Mouse (Mus musculus) embryonic facial prominence, embryonic 11.5 days (tissue): Measurements from ENCODE around the gene Plpp7. TPM values are rescaled to one million over a fixed set of nuclear protein-coding genes. Genes with fewer than 3 reads are reported as not detected.
A peak's percentile ranks its signal among the peaks of the same experiment; 100 is the strongest.

Experiments
- ATAC-seq: fragments of 200-750 bp; cut with Nextera tagmentation; replicated peaks from 2 replicates; pipeline ENCODE4 v1.8.0; 2017; ENCODE audit warnings: low read depth; ENCODE audit not compliant: insufficient number of reproducible peaks, low FRiP score, low TSS enrichment
- DNase-seq: peaks from one replicate; pipeline ENCODE4 v3.0.0-alpha.2; 2015; ENCODE audit warnings: low spot score
- H3K27ac ChIP-seq: fragments of 300-500 bp; sonication (generic); replicated peaks from 2 replicates; pipeline ENCODE4 v1.5.1; 2014; ENCODE audit warnings: mild to moderate bottlenecking, low read depth, low read length, control low read depth
- H3K27me3 ChIP-seq: fragments of 300-500 bp; sonication (generic); 2 replicates; pipeline ENCODE4 v1.6.1; 2014; ENCODE audit warnings: mild to moderate bottlenecking, low read length, moderate library complexity, mixed read lengths; ENCODE audit not compliant: control insufficient read depth, insufficient read depth
- H3K36me3 ChIP-seq: fragments of 300-500 bp; sonication (generic); replicated peaks from 2 replicates; pipeline ENCODE4 v1.6.1; 2014; ENCODE audit warnings: low read depth, mild to moderate bottlenecking, low read length, moderate library complexity, mixed read lengths; ENCODE audit not compliant: control insufficient read depth, insufficient read depth
- H3K4me1 ChIP-seq: fragments of 300-500 bp; sonication (generic); 2 replicates; pipeline ENCODE4 v1.6.1; 2014; ENCODE audit warnings: low read length, mixed read lengths; ENCODE audit not compliant: control insufficient read depth, insufficient read depth
- H3K4me2 ChIP-seq: fragments of 300-500 bp; sonication (generic); 2 replicates; pipeline ENCODE4 v1.6.1; 2014; ENCODE audit warnings: low read depth, mild to moderate bottlenecking, control low read depth, low read length, moderate library complexity
- H3K4me3 ChIP-seq: fragments of 300-500 bp; sonication (generic); 2 replicates; pipeline ENCODE4 v1.5.1; 2014; ENCODE audit warnings: low read depth, low read length, control low read depth
- H3K9ac ChIP-seq: fragments of 300-500 bp; sonication (generic); replicated peaks from 2 replicates; pipeline ENCODE4 v1.6.1; 2014; ENCODE audit warnings: mild to moderate bottlenecking, control low read depth, low read length
- H3K9me3 ChIP-seq: fragments of 300-500 bp; sonication (generic); replicated peaks from 2 replicates; pipeline ENCODE4 v1.6.1; 2016; ENCODE audit warnings: mild to moderate bottlenecking, low read length, inconsistent platforms, mixed read lengths; ENCODE audit not compliant: control insufficient read depth
- WGBS: fragments of 180-500 bp; shearing (Covaris S2); extraction: QIAGEN DNeasy Blood & Tissue Kit; methylation state at CpG from one replicate; pipeline ENCODE4 v1.1.7; 2014; 5-methylcytosine and 5-hydroxymethylcytosine counted together
- polyA plus RNA-seq: library from polyadenylated mRNA; unstranded; fragments of >200 nt; fragmentation: Nextera tagmentation; extraction: Ambion mirVana; gene quantifications from 2 replicates; pipeline ENCODE4 v1.2.1, GENCODE M21; 2014

Plpp7 gene
- polyA plus RNA-seq, 1 experiment from 2014 or later, result 3.5 TPM

DNA sequence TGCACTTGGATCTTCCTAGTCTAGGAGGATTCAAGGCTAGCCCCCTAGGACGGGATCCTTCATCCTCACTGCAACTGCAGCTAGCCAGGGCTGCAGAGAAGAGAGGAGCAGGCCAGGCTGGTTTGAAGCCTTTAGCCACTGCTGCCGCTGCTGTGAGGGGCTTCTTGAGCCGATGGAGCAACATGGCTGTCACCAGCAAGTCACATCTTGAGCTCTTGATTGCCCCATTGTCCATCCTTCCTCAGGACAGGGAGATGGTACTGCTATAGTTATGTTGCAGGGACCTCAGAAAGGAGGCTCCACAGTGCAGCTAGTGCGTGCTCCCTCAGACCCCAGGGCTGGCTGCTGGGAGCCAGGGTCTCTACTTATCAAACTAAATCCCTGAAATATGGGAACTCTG, 37.5 kb upstream of the Plpp7 start:
- Histone ChIP-seq H3K4me1 (no peaks in the 10 kb centered on the region), H3K9me3 (no peaks in the 10 kb centered on the region), H3K27ac (no peak overlapping the region), H3K4me3 (no peak overlapping the region), H3K4me2 (no peak overlapping the region), H3K9ac (no peak overlapping the region), H3K27me3 (no peaks in the 10 kb centered on the region), H3K36me3 (no peaks in the 10 kb centered on the region)
- no peak for DNase-seq
- ATAC-seq, result no peak
- 87% methylated on average over 4 of the region's 4 CpGs for WGBS

DNA sequence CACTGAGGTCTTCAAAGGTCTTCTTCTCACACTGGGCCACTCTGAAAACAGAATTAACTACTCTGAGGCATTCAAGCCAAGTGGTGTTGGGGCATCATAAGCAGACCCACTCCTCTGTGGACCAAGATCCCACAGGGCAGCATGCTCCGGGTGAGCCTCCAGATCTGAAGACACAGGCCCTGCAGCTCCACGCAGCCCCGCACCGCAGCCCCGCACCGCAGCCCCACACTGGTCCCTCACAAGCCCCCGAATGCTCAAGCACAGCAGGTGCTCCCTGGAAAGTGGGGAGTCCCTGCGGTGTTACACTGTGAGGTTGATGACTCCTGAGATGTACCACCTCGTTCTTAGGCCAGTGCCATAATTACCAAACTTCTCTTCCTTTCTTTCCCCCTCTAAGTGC, 37.1 kb upstream of the Plpp7 start:
- Histone ChIP-seq H3K9me3 (no peaks in the 10 kb centered on the region), H3K4me2 (no peak overlapping the region), H3K4me3 (no peak overlapping the region), H3K27ac (no peak overlapping the region), H3K27me3 (no peaks in the 10 kb centered on the region), H3K4me1 (no peaks in the 10 kb centered on the region), H3K9ac (no peak overlapping the region), H3K36me3 (no peaks in the 10 kb centered on the region)
- DNase-seq (no peak), ATAC-seq (no peak)
- WGBS, result 76% methylated on average over 9 of the region's 9 CpGs

DNA sequence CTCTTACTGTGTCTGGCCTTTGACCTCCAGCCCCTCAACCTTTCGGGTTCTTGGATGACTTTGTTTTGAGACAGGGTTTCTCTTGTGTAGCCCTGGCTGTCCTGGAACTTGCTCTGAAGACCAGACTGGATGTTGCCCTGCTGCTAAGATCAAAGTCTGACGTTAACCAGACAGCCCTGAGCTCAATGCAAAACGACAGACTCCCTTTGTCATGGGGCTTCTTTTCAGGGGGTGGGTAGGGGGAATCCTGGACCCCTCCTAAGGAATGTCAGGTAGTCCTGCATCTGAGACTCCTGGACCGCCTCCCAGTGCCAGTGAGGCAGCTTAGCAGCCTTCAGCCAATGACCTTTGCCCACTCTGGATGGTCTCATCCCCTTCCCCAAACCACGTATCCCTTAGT, 36.6 kb upstream of the Plpp7 start:
- Histone ChIP-seq H3K27me3 (no peaks in the 10 kb centered on the region), H3K36me3 (no peaks in the 10 kb centered on the region), H3K27ac (no peak overlapping the region), H3K4me2 (no peak overlapping the region), H3K9ac (no peak overlapping the region), H3K4me1 (no peaks in the 10 kb centered on the region), H3K9me3 (no peaks in the 10 kb centered on the region), H3K4me3 (no peak overlapping the region)
- 36% methylated on average over 5 of the region's 5 CpGs for WGBS
- ATAC-seq (no peak), DNase-seq (no peak)

DNA sequence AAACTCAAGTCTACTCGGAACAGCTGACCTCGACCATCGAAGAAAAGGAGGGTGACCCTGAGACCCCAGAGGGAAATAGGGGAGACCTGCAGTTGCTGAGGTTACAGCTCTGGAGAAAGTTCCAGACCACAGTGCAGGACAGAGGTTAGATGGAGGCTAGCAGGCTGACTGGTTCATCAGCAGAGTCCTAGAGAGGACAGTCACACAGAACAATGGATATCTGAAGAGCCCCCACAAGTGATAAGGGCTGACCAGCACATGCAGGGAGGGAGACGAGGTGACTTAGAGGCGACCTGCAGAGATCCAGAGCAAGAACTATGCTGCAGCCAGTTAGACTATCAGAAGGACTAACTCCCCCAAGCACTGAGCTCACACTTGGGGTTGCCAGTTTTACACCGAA, 35.7 kb upstream of the Plpp7 start:
- Histone ChIP-seq H3K4me3 (no peak overlapping the region), H3K4me1 (no peaks in the 10 kb centered on the region), H3K27me3 (no peaks in the 10 kb centered on the region), H3K4me2 (no peak overlapping the region), H3K27ac (no peak overlapping the region), H3K9me3 (no peaks in the 10 kb centered on the region), H3K36me3 (no peaks in the 10 kb centered on the region), H3K9ac (no peak overlapping the region)
- ATAC-seq (no peak), DNase-seq (no peak)
- WGBS, result 72% methylated on average over 6 of the region's 6 CpGs

DNA sequence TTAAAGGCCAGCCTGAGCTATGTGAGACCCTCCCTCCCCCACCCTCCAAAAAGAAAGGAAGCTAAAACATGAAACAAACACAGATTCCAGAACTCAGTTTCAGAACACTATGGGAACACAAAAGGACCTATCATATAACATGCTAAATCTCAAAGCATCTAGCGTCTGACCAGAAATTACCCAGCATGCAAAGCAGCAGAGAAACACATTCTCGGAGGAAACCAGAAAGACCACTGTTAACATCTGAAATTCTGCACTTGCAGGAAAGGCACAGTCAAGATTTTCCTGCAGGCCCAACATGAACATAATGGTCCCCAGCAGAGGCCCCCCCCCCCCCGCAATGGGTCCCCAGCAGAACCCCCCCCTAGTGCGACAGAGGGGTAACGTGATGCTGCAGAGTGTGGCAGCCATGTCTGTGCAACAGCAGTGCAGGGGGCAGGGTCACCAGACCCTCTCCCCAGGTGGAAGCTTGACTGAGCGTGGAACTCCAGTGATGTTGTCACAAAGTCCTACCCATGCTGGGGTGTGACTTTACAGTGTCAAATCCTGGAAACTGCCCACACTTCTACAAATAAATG, 35.0 kb upstream of the Plpp7 start:
- Histone ChIP-seq H3K4me1 (no peaks in the 10 kb centered on the region), H3K27me3 (no peaks in the 10 kb centered on the region), H3K4me2 (no peak overlapping the region), H3K9ac (no peak overlapping the region), H3K27ac (no peak overlapping the region), H3K9me3 (no peaks in the 10 kb centered on the region), H3K4me3 (no peak overlapping the region), H3K36me3 (no peaks in the 10 kb centered on the region)
- no peak for ATAC-seq
- WGBS, result 58% methylated on average over 6 of the region's 6 CpGs
- DNase-seq, result peak; percentile 34

DNA sequence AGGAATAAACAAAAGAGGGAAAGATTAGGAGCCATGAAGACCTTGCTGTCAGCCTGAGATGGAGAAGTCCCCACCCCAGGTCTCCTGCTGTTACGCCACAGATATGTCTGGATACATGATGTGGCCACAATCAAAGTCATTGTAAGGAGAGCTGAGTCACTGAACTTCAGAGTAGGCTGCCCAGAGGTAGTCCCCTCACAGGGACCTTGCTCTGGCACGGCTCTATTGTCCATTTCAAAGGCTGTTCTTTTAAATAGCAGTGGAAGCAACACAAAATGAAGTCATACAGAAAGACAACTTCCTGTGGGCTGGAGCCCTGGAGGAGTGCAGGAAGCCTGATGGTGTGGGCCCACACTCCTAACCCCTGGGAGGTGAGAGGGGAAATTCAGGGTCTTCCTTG, 34.1 kb upstream of the Plpp7 start:
- H3K27ac ChIP-seq, result no peak overlapping the region
- no peaks in the 10 kb centered on the region for H3K9me3 ChIP-seq
- no peaks in the 10 kb centered on the region for H3K36me3 ChIP-seq
- H3K4me1 ChIP-seq, result no peaks in the 10 kb centered on the region
- ATAC-seq (no peak), DNase-seq (no peak)
- no peak overlapping the region for H3K4me2 ChIP-seq
- H3K27me3 ChIP-seq, result no peaks in the 10 kb centered on the region
- H3K4me3 ChIP-seq, result no peak overlapping the region
- WGBS, result 76% methylated on average over 2 of the region's 2 CpGs
- H3K9ac ChIP-seq, result no peak overlapping the region

DNA sequence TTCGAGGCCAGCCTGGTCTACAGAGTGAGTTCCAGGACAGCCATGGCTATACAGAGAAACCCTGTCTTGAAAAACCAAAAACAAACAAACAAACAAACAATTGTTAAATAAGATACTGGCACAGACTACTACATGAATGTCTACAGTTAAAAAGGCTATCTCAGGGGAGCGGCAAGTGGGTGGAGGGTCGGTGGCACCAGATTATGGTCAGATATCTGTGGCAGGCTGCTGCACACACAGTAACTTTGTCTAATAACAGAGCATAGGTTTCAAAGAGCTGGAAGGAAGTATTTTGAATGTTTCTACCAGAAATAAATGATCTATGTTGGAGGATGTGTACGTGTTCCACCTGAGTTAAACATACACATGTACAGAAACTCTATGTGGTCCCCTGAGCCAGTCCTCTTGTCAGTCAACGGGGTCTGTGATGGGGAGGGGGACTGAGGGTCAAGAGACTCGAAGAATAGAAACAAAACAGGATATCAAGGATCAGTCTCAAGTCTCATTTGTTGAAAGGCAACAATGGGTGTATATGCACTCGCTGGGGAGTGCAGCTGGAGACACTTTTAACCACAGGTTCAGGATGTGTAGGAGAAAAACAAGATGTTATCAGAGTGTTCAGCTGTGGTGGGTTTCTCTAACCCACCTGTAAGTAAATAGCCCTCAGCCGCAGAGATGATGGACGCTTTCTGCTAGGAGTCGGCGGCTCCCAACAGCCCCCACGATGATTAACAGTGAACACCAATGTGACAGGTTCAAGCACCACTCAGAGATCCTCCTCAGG, 33.4 kb upstream of the Plpp7 start:
- Histone ChIP-seq H3K36me3 (no peaks in the 10 kb centered on the region), H3K4me3 (no peak overlapping the region), H3K9ac (no peak overlapping the region), H3K4me1 (no peaks in the 10 kb centered on the region), H3K27me3 (no peaks in the 10 kb centered on the region), H3K9me3 (no peaks in the 10 kb centered on the region), H3K27ac (no peak overlapping the region), H3K4me2 (no peak overlapping the region)
- WGBS, result 72% methylated on average over 12 of the region's 12 CpGs
- ATAC-seq (no peak), DNase-seq (no peak)

DNA sequence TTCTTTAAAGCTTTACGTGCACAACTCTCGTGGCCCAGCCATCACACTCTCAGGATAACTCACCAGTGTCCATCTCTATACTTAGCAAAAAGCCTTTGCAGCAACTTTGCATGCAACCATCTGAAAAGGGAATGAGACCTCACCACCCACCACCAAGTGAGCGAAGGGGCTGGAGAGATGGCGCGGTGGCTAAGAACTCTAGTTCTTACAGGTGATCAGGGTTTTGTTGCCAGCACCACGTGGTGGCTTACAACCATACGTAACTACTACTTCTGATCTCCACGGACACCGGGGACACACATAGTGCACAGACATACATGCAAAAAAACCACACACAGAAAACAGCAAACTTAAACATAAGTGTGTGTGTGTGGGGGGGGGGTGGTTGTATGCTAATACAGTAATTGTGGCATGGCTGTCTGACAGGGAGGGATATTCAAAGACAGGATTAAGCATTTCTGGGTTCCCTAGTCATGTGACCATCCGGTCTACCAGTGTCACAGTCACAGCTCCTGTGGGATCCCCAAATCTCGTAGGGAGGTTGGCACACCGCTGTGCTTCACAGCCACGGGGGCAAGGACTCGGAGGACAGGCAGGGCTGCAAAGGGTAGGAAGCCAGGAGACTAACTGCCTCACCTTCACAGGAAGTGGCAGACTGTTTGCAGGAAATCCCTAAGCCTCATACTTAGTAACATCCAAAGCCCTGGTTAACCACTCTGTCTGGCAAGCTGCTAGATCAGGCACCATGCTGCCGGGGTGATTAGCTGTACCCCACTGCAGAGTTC, 32.5 kb upstream of the Plpp7 start:
- Histone ChIP-seq H3K27ac (no peak overlapping the region), H3K9ac (no peak overlapping the region), H3K4me1 (no peaks in the 10 kb centered on the region), H3K4me2 (no peak overlapping the region), H3K27me3 (no peaks in the 10 kb centered on the region), H3K9me3 (no peaks in the 10 kb centered on the region), H3K4me3 (no peak overlapping the region), H3K36me3 (no peaks in the 10 kb centered on the region)
- DNase-seq (no peak), ATAC-seq (no peak)
- WGBS, result 87% methylated on average over 15 of the region's 15 CpGs
